Mouse (Mus musculus) thymus, adult 2 months (tissue): ENCODE measurements around the gene Kdm6b. TPM values are rescaled to one million over a fixed set of nuclear protein-coding genes. Genes with fewer than 3 reads are reported as not detected.

Source experiments
- DNase-seq: peaks from one replicate; pipeline ENCODE4 v3.0.0; 2021
- H3K27ac ChIP-seq: fragments of 200-500 bp; 2 replicates; pipeline ENCODE4 v1.5.1; 2012; ENCODE audit warnings: low read length, control low read depth; ENCODE audit not compliant: control insufficient read depth, insufficient read depth
- H3K27me3 ChIP-seq: fragments of 200-500 bp; 2 replicates; pipeline ENCODE4 v1.6.1; 2012; ENCODE audit warnings: mild to moderate bottlenecking, low read length, moderate library complexity, mixed read lengths; ENCODE audit not compliant: control insufficient read depth, insufficient read depth
- H3K36me3 ChIP-seq: fragments of 200-500 bp; 2 replicates; pipeline ENCODE4 v1.6.1; 2012; ENCODE audit warnings: mild to moderate bottlenecking, low read length, moderate library complexity; ENCODE audit not compliant: control insufficient read depth, insufficient read depth
- H3K4me1 ChIP-seq: fragments of 200-500 bp; replicated peaks from 2 replicates; pipeline ENCODE4 v1.6.1; 2012; ENCODE audit warnings: low read length; ENCODE audit not compliant: control insufficient read depth, insufficient read depth
- H3K4me3 ChIP-seq: fragments of 200-500 bp; 2 replicates; pipeline ENCODE4 v1.5.1; 2012; ENCODE audit warnings: mild to moderate bottlenecking, low read length, control low read depth, moderate library complexity; ENCODE audit not compliant: control insufficient read depth, insufficient read depth
- CTCF ChIP-seq: fragments of 200-500 bp; IDR thresholded peaks from 2 replicates; pipeline ENCODE4 v1.5.1; 2012; ENCODE audit warnings: mild to moderate bottlenecking, control low read depth, low read length, moderate library complexity, borderline replicate concordance; ENCODE audit not compliant: control insufficient read depth, poor library complexity, insufficient read depth; ENCODE audit errors: extremely low read depth
- POLR2A ChIP-seq: fragments of 200-500 bp; IDR thresholded peaks from 2 replicates; pipeline ENCODE4 v1.6.1; 2012; ENCODE audit warnings: mild to moderate bottlenecking, low read length, control low read depth, moderate library complexity; ENCODE audit not compliant: control insufficient read depth, poor library complexity, insufficient read depth; ENCODE audit errors: extremely low read depth
- WGBS: fragments of 180-500 bp; shearing (Covaris S2); methylation state at CpG from one replicate; pipeline ENCODE4 v1.1.7; 2018; 5-methylcytosine and 5-hydroxymethylcytosine counted together
- polyA plus RNA-seq: library from polyadenylated mRNA; depleted of rRNA; stranded (reverse); fragments of >200 nt; gene quantifications from 2 replicates; pipeline ENCODE4 v1.2.3, GENCODE M21; 2012

Kdm6b gene
- polyA plus RNA-seq, 1 experiment: 61.0 TPM

DNA sequence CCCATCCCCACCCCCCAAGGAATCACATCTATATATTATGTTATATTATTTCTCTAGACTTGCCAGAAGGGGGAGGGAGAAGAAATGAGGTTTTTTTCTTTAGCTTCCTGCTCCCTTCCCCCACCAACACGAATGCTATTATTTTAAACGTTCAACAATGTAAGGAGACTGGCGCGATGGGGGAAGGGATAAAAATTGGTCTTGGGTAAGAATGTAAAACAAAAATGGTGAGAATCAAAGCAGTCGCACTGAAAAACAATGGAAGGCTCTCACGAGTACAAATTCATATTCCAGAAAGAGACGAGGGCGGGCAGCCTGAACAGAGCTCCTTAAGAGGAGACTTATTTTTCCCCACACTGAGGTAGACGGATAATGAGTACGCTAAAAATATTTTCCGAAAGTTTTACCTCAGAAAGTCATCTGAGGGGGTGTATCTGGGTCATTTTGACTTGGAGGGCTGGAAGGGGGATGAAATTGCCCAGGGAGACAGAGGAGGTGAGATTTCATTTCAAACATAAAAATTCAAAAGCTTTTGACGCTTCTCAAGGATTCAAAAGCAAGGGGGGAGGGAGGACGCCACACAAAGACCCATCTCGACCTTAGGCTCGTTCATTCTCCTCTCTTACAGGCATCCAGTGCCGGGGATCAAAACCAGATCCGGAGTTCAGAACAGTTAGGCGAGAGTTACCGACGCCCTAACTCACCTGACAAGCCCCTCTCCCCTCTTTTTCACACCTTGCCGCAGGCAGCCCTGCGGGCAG lies 46.4 kb downstream of the Kdm6b start:
- TF ChIP-seq POLR2A (no peak), CTCF (no peak)
- peak; percentile 62 for DNase-seq
- H3K4me1 ChIP-seq: peaks cover 41% of the 10 kb centered on the region
- peak overlapping the region; percentile 90 for H3K4me3 ChIP-seq
- WGBS: under 1% methylated on average over 22 of the region's 22 CpGs
- peaks cover 8% of the 10 kb centered on the region; the same call in 1 of the 2 replicates for H3K36me3 ChIP-seq
- H3K27ac ChIP-seq: peak overlapping the region; percentile 89
- H3K27me3 ChIP-seq: no peaks in the 10 kb centered on the region

DNA sequence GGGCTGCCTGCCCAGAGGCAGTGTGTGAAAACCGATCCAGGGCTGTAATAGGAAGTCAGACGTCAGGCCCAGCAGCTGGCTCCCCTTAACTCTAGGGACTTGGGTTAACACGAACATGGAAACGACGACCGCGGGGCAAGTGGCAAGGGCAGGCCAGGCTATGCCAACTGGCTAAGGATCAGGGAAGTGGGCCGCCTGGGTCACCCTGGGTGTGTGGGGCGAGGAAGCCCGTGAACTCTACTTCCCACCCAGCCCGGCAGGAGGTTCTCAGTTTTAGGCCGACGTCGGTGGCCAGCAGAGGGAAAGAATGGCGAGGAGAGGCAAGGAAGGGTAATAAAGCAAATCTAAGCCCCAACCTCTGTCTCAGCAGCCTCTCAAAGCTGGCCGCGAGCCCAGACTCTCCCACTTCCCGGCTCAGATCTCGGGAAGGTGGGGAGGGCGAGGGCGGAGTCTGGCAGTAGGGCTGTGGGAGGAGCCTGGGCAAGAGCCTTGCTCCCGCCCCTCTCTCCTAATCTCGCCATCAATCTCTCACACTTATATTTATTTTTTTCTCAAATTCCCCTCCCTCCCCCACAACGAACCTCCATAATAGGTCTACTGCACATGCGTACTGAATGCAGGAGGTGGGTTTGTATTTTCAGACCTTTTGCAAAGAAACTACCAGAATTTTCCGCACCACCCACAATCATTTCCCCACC lies 47.2 kb downstream of the Kdm6b start:
- Histone ChIP-seq H3K27ac (peak overlapping the region; percentile 42), H3K36me3 (peaks cover 10% of the 10 kb centered on the region; the same call in 1 of the 2 replicates), H3K4me1 (peaks cover 37% of the 10 kb centered on the region), H3K27me3 (no peaks in the 10 kb centered on the region), H3K4me3 (peak overlapping the region; percentile 44)
- DNase-seq: peak; percentile 90
- TF ChIP-seq CTCF (no peak; the same call in 1 of the 2 replicates), POLR2A (peak; percentile 51; the same call in 1 of the 2 replicates)
- WGBS: under 1% methylated on average over 26 of the region's 26 CpGs

DNA sequence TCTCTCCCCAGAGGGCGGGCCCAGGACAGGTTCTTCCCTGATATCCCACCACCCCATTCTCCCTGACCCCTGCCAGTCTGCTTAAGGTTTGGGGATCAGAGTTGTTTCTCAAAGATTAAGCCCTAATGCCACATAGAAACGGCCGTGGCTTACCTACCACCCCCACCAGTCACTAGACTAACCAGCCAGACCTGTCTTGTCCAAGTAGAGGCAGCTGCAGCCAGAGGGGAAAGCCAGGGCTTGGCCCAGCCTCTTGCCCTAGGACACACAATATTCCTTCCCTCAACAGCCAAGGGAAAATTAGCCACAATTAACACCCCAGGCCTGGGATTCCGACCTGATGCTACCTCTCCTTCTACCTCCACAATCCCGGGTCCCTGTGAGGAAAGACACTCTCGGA lies 47.8 kb downstream of the Kdm6b start:
- Histone ChIP-seq H3K4me1 (peaks cover 35% of the 10 kb centered on the region), H3K27ac (peak overlapping the region; percentile 42; the same call in 1 of the 2 replicates), H3K4me3 (peak overlapping the region; percentile 44; the same call in 1 of the 2 replicates), H3K27me3 (no peaks in the 10 kb centered on the region), H3K36me3 (peaks cover 10% of the 10 kb centered on the region; the same call in 1 of the 2 replicates)
- WGBS: 42% methylated on average over 6 of the region's 6 CpGs
- TF ChIP-seq POLR2A: no peak
- DNase-seq: no peak

DNA sequence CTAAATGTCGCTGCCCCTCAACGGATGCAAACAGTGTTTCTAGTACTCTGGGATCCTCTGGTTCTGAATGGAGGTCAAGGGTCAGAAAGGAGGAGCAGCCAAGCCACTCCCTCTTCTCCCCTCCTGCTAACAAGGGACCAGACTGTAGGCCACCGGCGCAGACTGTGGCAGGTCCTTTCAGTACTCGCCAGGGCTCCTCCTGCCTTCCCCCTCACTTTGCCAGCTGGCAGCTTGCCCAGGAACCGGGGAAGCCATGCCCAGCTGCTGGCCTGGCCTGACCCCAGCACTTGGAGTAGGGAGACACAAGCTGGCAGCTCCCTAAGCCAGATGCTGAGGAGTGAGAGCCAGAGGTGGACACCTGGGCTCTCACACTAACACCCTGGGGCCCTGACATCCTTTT lies 48.6 kb downstream of the Kdm6b start:
- WGBS: 22% methylated on average over 6 of the region's 6 CpGs
- no peak for DNase-seq

DNA sequence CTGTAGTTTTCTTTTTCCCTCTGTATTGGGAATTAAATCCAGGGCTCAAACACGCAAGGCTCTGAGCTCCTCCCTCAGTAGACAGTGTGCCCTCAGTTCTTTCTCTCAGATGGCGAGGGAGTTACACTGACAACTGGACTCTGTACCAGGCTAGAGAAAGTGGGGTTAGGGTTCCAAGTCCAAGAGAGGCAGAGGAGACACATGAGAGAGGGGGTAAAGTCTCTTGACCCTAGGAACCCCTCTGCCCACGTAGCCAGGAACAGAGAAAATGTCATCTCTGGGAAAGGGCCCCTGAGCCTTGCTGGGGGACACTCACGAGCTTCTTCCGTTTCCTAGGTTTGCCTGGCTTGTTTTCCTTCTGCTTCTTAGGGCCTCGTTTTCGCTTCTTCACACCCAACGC lies 49.1 kb downstream of the Kdm6b start:
- H3K27ac ChIP-seq: no peak overlapping the region; the same call in 1 of the 2 replicates
- no peak for DNase-seq
- H3K4me1 ChIP-seq: peaks cover 34% of the 10 kb centered on the region
- no peak overlapping the region for H3K4me3 ChIP-seq
- H3K27me3 ChIP-seq: no peaks in the 10 kb centered on the region
- H3K36me3 ChIP-seq: peaks cover 22% of the 10 kb centered on the region
- 79% methylated on average over 8 of the region's 8 CpGs for WGBS
- TF ChIP-seq CTCF (no peak), POLR2A (no peak)

More for the DNA sequence above, 48.6 kb downstream of the Kdm6b start:
- no peaks in the 10 kb centered on the region for H3K27me3 ChIP-seq
- peaks cover 34% of the 10 kb centered on the region for H3K4me1 ChIP-seq
- H3K36me3 ChIP-seq: peaks cover 17% of the 10 kb centered on the region
- H3K4me3 ChIP-seq: no peak overlapping the region
- TF ChIP-seq POLR2A (no peak), CTCF (no peak)
- no peak overlapping the region for H3K27ac ChIP-seq

DNA sequence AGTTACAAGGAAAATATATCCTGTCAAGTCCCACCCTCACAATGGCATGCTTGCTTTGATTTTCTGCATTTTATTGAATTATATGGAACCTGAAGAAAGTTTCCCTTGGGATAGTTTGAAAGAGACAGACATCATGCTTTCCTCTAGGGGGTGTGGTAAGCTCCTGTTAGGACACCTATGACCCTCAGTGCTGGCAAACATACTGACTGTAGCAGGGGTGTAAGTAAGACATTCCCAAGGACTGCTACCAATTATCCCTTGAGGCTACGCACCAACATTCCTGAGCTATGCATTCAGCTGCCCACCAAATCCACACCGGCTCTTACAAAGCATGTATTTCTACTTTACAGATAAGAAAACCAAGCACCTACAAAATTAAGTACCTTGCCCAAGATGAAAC lies 51.0 kb downstream of the Kdm6b start:
- H3K4me1 ChIP-seq: peaks cover 24% of the 10 kb centered on the region
- no peak for DNase-seq
- 98% methylated on average over 2 of the region's 2 CpGs for WGBS
- peaks cover 41% of the 10 kb centered on the region for H3K36me3 ChIP-seq
- H3K27ac ChIP-seq: no peak overlapping the region
- no peaks in the 10 kb centered on the region for H3K27me3 ChIP-seq
- H3K4me3 ChIP-seq: no peak overlapping the region
- TF ChIP-seq CTCF: no peak
